Mouse (Mus musculus): ENCODE results near the gene Eif4a1.

GRCm38 (mm10) chr11:69664841-69665240 is 7.4 kb downstream of the Eif4a1 start:
- TF ChIP-seq GATA1 (IDR thresholded peaks at IDR 0.05; ENCODE audit: low read depth, low read length), result no peak
- no peak for TF ChIP-seq CTCF (IDR thresholded peaks at IDR 0.05 in 2 of 3, conservative IDR thresholded peaks at IDR 0.05 in 1 of 3; ENCODE audit: control insufficient read depth in 1 of 3, insufficient read depth in 1 of 3, low read depth in 2 of 3, low read length in 3 of 3, poor library complexity in 1 of 3, severe bottlenecking in 1 of 3)
- TF ChIP-seq USF1 (IDR thresholded peaks at IDR 0.05; ENCODE audit: low read depth, low read length), result no peak
- no peak for TF ChIP-seq MEF2A (IDR thresholded peaks at IDR 0.05; ENCODE audit: extremely low read depth, insufficient replicate concordance, low read depth, low read length, poor library complexity, severe bottlenecking)

All from MEL (cell line).